8 mouse cellular contexts compared by ENCODE assay signal in the genomic region with DNA sequence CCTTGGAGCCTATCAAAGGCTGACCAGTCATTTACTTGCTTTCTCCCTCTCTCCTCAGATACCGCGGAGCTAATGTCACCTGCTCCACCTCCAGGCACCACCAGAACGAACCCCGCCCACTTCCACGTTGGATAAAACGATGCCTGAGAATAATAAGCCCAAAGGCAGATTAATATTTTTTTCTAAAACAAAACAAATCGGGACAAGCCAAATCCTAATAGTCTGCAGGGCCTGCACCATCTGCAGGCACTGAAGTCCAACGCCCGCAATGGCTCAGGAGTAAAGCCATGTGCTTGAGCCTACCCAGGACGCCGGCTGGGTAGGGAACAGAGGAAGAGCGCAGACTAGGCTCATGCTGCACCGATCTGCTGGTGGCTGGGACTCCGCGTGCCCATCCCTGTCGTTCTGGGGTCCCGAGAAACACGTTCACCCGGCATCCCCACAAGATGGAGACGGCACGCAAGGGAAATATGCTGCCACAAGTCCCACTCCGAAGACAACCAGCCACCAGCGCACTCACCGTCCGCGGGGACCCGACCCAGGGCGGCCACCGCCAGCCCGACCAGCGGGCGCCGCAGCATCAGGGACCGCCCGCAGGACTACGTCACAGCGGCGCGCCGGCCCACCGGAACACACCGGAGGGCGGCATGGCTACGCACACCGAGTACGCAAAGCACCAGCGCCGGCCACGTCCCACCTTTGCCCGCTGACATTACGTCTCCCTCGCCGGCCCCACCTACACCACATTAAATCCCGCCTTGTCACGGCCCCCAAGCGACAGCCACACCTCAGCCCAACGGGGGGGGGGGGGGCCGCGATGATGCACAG. TPM values are rescaled to one million over a fixed set of nuclear protein-coding genes. Genes with fewer than 3 reads are reported as not detected.
DNase-seq lines count a peak whose midpoint lies in the region; ATAC-seq lines count a peak whose summit lies in the region.

No protein-coding gene starts in this region.

- H3K27ac ChIP-seq in intestine, embryonic 15.5 days, result peak overlapping the region; percentile 93

- H3K4me2 ChIP-seq in intestine, embryonic 15.5 days (replicated peaks), result peak overlapping the region; percentile 78

- H3K27me3 ChIP-seq in intestine, embryonic 15.5 days (replicated peaks), result no peaks in the 10 kb centered on the region

- peak overlapping the region; percentile 64 for H3K9ac ChIP-seq in intestine, embryonic 15.5 days

- WGBS in intestine, embryonic 15.5 days, result under 1% methylated on average over 59 of the region's 59 CpGs

- H3K4me3 ChIP-seq in intestine, embryonic 15.5 days (replicated peaks), result peak overlapping the region; percentile 67

- peak; percentile 95 for DNase-seq in adrenal gland, adult 2 months
- peak; percentile 93 for DNase-seq in embryo, embryonic 11 days
- DNase-seq in gastrocnemius, postnatal 25 days, result peak; percentile 89
- DNase-seq in left cerebral cortex, postnatal 25 days (ENCODE audit: low spot score in 2 of 2), result peak; percentile 93 to 96
- DNase-seq in mesoderm, embryonic 11.5 days (ENCODE audit: low read depth, low spot score), result peak; percentile 89
- DNase-seq in right cerebral cortex, postnatal 25 days, result peak; percentile 95
- peak; percentile 84 to 91 for DNase-seq in urinary bladder, postnatal 36 days (ENCODE audit: low spot score in 2 of 2)

- no peaks in the 10 kb centered on the region for H3K36me3 ChIP-seq in intestine, embryonic 15.5 days

- intact Hi-C loops in left cerebral cortex, postnatal 25 days (cut with DNase I), result no loop called here

- no peaks in the 10 kb centered on the region for H3K9me3 ChIP-seq in intestine, embryonic 15.5 days

- peaks cover 3% of the 10 kb centered on the region; the same call in 1 of the 2 replicates for H3K4me1 ChIP-seq in intestine, embryonic 15.5 days (replicated peaks)

- ATAC-seq in intestine, embryonic 15.5 days, result peak; percentile 96

RNA-seq across cellular contexts. Expression of a gene that starts 0.6 kb away (rescaled TPM):
- 10 to 100 TPM; 48.2 to 72.0 TPM for total RNA-seq in adrenal gland, adult 2 months (2021)
- polyA plus RNA-seq in adrenal gland, adult 2 months (2012; rRNA removed), result 80.0 and 95.2 TPM in 2 replicates
- 10 to 100 TPM; 18.7 to 24.5 TPM for total RNA-seq in gastrocnemius, postnatal 25 days (2021)
- 109 and 126 TPM in 2 replicates for polyA plus RNA-seq in intestine, embryonic 15.5 days (2015; fragmentation: Nextera tagmentation; extraction: Ambion mirVana)
- total RNA-seq in left cerebral cortex, postnatal 25 days (2021), result 100 to 1,000 TPM; 124 to 134 TPM

RNA-seq across cellular contexts. Expression of a gene that starts 8.4 kb away (rescaled TPM):
- total RNA-seq in adrenal gland, adult 2 months (2021), result 1 to 10 TPM in 1 of 2 experiments, under 1 TPM in 1; 0.29 to 1.5 TPM
- polyA plus RNA-seq in adrenal gland, adult 2 months (2012; rRNA removed), result 3.0 TPM in 2 replicates
- total RNA-seq in gastrocnemius, postnatal 25 days (2021), result under 1 TPM; 0.33 to 0.48 TPM
- 1.1 and 1.3 TPM in 2 replicates for polyA plus RNA-seq in intestine, embryonic 15.5 days (2015; fragmentation: Nextera tagmentation; extraction: Ambion mirVana)
- 10 to 100 TPM in 1 of 2 experiments, 1 to 10 TPM in 1; 9.8 to 12.2 TPM for total RNA-seq in left cerebral cortex, postnatal 25 days (2021)

RNA-seq across cellular contexts. Expression of a gene that starts 10.8 kb away (rescaled TPM):
- 10 to 100 TPM; 47.5 to 61.8 TPM for total RNA-seq in adrenal gland, adult 2 months (2021)
- polyA plus RNA-seq in adrenal gland, adult 2 months (2012; rRNA removed), result 56.4 and 64.8 TPM in 2 replicates
- total RNA-seq in gastrocnemius, postnatal 25 days (2021), result 10 to 100 TPM; 47.8 to 48.4 TPM
- 101 and 103 TPM in 2 replicates for polyA plus RNA-seq in intestine, embryonic 15.5 days (2015; fragmentation: Nextera tagmentation; extraction: Ambion mirVana)
- total RNA-seq in left cerebral cortex, postnatal 25 days (2021), result 10 to 100 TPM; 35.4 to 38.6 TPM

RNA-seq across cellular contexts. Expression of a gene that starts 16.7 kb away (rescaled TPM):
- total RNA-seq in adrenal gland, adult 2 months (2021), result 10 to 100 TPM; 22.5 to 26.0 TPM
- 14.1 and 15.1 TPM in 2 replicates for polyA plus RNA-seq in adrenal gland, adult 2 months (2012; rRNA removed)
- total RNA-seq in gastrocnemius, postnatal 25 days (2021), result 1 to 10 TPM; 2.8 to 3.3 TPM
- polyA plus RNA-seq in intestine, embryonic 15.5 days (2015; fragmentation: Nextera tagmentation; extraction: Ambion mirVana), result 29.1 and 30.2 TPM in 2 replicates
- 10 to 100 TPM; 20.6 to 21.3 TPM for total RNA-seq in left cerebral cortex, postnatal 25 days (2021)

RNA-seq across cellular contexts. Expression of a gene that starts 27.9 kb away (rescaled TPM):
- 10 to 100 TPM; 16.5 to 21.9 TPM for total RNA-seq in adrenal gland, adult 2 months (2021)
- 15.5 and 16.0 TPM in 2 replicates for polyA plus RNA-seq in adrenal gland, adult 2 months (2012; rRNA removed)
- total RNA-seq in gastrocnemius, postnatal 25 days (2021), result 1 to 10 TPM; 7.3 to 9.3 TPM
- polyA plus RNA-seq in intestine, embryonic 15.5 days (2015; fragmentation: Nextera tagmentation; extraction: Ambion mirVana), result 6.6 and 8.0 TPM in 2 replicates
- 1 to 10 TPM; 7.1 to 8.8 TPM for total RNA-seq in left cerebral cortex, postnatal 25 days (2021)

Comparison
In these comparisons a context has a peak if more than half of its experiments do, and no peak if none do; other contexts are left out.
1. Peak in every context shown above with its lines: DNase-seq, ATAC-seq, H3K4me3 ChIP-seq and H3K27ac ChIP-seq.
2. RNA of a gene that starts 8.4 kb away (total RNA-seq): 9.8 to 12.2 TPM in left cerebral cortex, postnatal 25 days; 0.29 to 1.5 TPM in adrenal gland, adult 2 months and 0.33 to 0.48 TPM in gastrocnemius, postnatal 25 days; every median in the first group is over 4 times any median in the second.